Mouse (Mus musculus) embryonic facial prominence, embryonic 13.5 days (tissue): ENCODE measurements around the gene Sos1. TPM values are rescaled to one million over a fixed set of nuclear protein-coding genes. Genes with fewer than 3 reads are reported as not detected.
"Not testable (repeated sequence)": the region's sequence is repeated elsewhere in the genome, so short reads cannot be mapped to it uniquely, and the experiment has no call there.

Experiments
- ATAC-seq: fragments of 200-750 bp; cut with Nextera tagmentation; 2 replicates; pipeline ENCODE4 v1.8.0; 2017; ENCODE audit warnings: low read depth; ENCODE audit not compliant: insufficient number of reproducible peaks, insufficient read depth, low FRiP score, low TSS enrichment
- H3K27ac ChIP-seq: fragments of 300-500 bp; sonication (generic); 2 replicates; pipeline ENCODE4 v1.5.1; 2015; ENCODE audit warnings: moderate library complexity, mild to moderate bottlenecking, inconsistent platforms
- H3K27me3 ChIP-seq: fragments of 300-500 bp; sonication (generic); 2 replicates; pipeline ENCODE4 v1.6.1; 2015; ENCODE audit warnings: mild to moderate bottlenecking, inconsistent platforms
- H3K36me3 ChIP-seq: fragments of 300-500 bp; sonication (generic); 2 replicates; pipeline ENCODE4 v1.6.1; 2015; ENCODE audit warnings: mild to moderate bottlenecking, inconsistent platforms
- H3K4me1 ChIP-seq: fragments of 300-500 bp; sonication (generic); 2 replicates; pipeline ENCODE4 v1.6.1; 2015; ENCODE audit warnings: inconsistent platforms
- H3K4me2 ChIP-seq: fragments of 300-500 bp; sonication (generic); 2 replicates; pipeline ENCODE4 v1.6.1; 2015; ENCODE audit warnings: moderate library complexity, mild to moderate bottlenecking, inconsistent platforms
- H3K4me3 ChIP-seq: fragments of 300-500 bp; sonication (generic); 2 replicates; pipeline ENCODE4 v1.5.1; 2015; ENCODE audit warnings: mild to moderate bottlenecking, inconsistent platforms
- H3K9ac ChIP-seq: fragments of 300-500 bp; sonication (generic); 2 replicates; pipeline ENCODE4 v1.6.1; 2015; ENCODE audit warnings: mild to moderate bottlenecking, inconsistent platforms
- H3K9me3 ChIP-seq: fragments of 300-500 bp; sonication (generic); 2 replicates; pipeline ENCODE4 v1.6.1; 2016; ENCODE audit warnings: inconsistent platforms
- WGBS: fragments of 180-500 bp; shearing (Covaris S2); methylation state at CpG from one replicate; pipeline ENCODE4 v1.1.7; 2015; ENCODE audit warnings: mixed read lengths; 5-methylcytosine and 5-hydroxymethylcytosine counted together
- polyA plus RNA-seq: library from polyadenylated mRNA; unstranded; fragments of >200 nt; fragmentation: Nextera tagmentation; extraction: Ambion mirVana; gene quantifications from 2 replicates; pipeline ENCODE4 v1.2.1, GENCODE M21; 2015

Gene Sos1
- polyA plus RNA-seq, 1 experiment from 2014 or later, result 5.5 TPM

GRCm38 (mm10) chr17:80418572-80419210 lies 61.6 kb downstream of the Sos1 start:
- H3K9ac ChIP-seq, result no peak overlapping the region
- no peak for ATAC-seq
- H3K36me3 ChIP-seq, result peaks cover 63% of the 10 kb centered on the region
- H3K27ac ChIP-seq, result no peak overlapping the region
- H3K4me1 ChIP-seq, result no peaks in the 10 kb centered on the region
- no peak overlapping the region for H3K4me3 ChIP-seq
- H3K4me2 ChIP-seq, result no peak overlapping the region
- no peaks in the 10 kb centered on the region for H3K9me3 ChIP-seq
- WGBS, result 89% methylated on average over 10 of the region's 10 CpGs
- no peaks in the 10 kb centered on the region for H3K27me3 ChIP-seq

GRCm38 (mm10) chr17:80411182-80411581 lies 69.1 kb downstream of the Sos1 start:
- Histone ChIP-seq H3K4me3 (no peak overlapping the region), H3K9me3 (no peaks in the 10 kb centered on the region), H3K9ac (no peak overlapping the region), H3K27me3 (no peaks in the 10 kb centered on the region), H3K4me1 (no peaks in the 10 kb centered on the region), H3K36me3 (peaks cover 75% of the 10 kb centered on the region), H3K27ac (no peak overlapping the region), H3K4me2 (no peak overlapping the region)
- WGBS, result 75% methylated on average over 1 of the region's 1 CpGs
- no peak for ATAC-seq

GRCm38 (mm10) chr17:80398243-80398642 lies 82.0 kb downstream of the Sos1 start:
- no peak overlapping the region for H3K9ac ChIP-seq
- no peak overlapping the region for H3K4me2 ChIP-seq
- no peaks in the 10 kb centered on the region for H3K27me3 ChIP-seq
- no peak overlapping the region for H3K27ac ChIP-seq
- WGBS, result 94% methylated on average over 7 of the region's 7 CpGs
- H3K4me1 ChIP-seq, result no peaks in the 10 kb centered on the region
- H3K36me3 ChIP-seq, result peaks cover 23% of the 10 kb centered on the region
- no peak for ATAC-seq
- no peak overlapping the region for H3K4me3 ChIP-seq
- H3K9me3 ChIP-seq, result no peaks in the 10 kb centered on the region

GRCm38 (mm10) chr17:80391423-80392403 lies 88.5 kb downstream of the Sos1 start:
- H3K9me3 ChIP-seq, result no peaks in the 10 kb centered on the region
- peak overlapping the region; percentile 68 for H3K4me2 ChIP-seq
- 13% methylated on average over 17 of the region's 17 CpGs for WGBS

GRCm38 (mm10) chr17:80390024-80390423 lies 90.2 kb downstream of the Sos1 start:
- H3K9ac ChIP-seq, result no peak overlapping the region
- no peaks in the 10 kb centered on the region for H3K36me3 ChIP-seq
- ATAC-seq, result no peak
- no peaks in the 10 kb centered on the region for H3K27me3 ChIP-seq
- no peak overlapping the region for H3K4me2 ChIP-seq
- WGBS, result 69% methylated on average over 10 of the region's 10 CpGs
- H3K9me3 ChIP-seq, result no peaks in the 10 kb centered on the region
- no peak overlapping the region for H3K4me3 ChIP-seq
- no peak overlapping the region for H3K27ac ChIP-seq
- peaks cover 5% of the 10 kb centered on the region; the same call in 1 of the 2 replicates for H3K4me1 ChIP-seq

More at GRCm38 (mm10) chr17:80391423-80392403, 88.5 kb downstream of the Sos1 start:
- H3K4me3 ChIP-seq, result peak overlapping the region; percentile 49
- peak overlapping the region; percentile 65 for H3K9ac ChIP-seq
- ATAC-seq, result peak; percentile 80
- H3K27ac ChIP-seq, result no peak overlapping the region
- H3K36me3 ChIP-seq, result no peaks in the 10 kb centered on the region
- no peaks in the 10 kb centered on the region for H3K27me3 ChIP-seq
- peaks cover 5% of the 10 kb centered on the region; the same call in 1 of the 2 replicates for H3K4me1 ChIP-seq

GRCm38 (mm10) chr17:80385671-80386070 lies 94.6 kb downstream of the Sos1 start:
- ATAC-seq, result no peak
- Histone ChIP-seq H3K4me1 (no peaks in the 10 kb centered on the region), H3K36me3 (no peaks in the 10 kb centered on the region), H3K4me2 (no peak overlapping the region), H3K9me3 (no peaks in the 10 kb centered on the region), H3K9ac (no peak overlapping the region), H3K27ac (no peak overlapping the region), H3K4me3 (no peak overlapping the region), H3K27me3 (no peaks in the 10 kb centered on the region)
- 56% methylated on average over 1 of the region's 1 CpGs for WGBS

- not testable (repeated sequence) for H3K9ac ChIP-seq, H3K27ac ChIP-seq, H3K36me3 ChIP-seq, H3K9me3 ChIP-seq, ATAC-seq, H3K4me2 ChIP-seq, H3K27me3 ChIP-seq, H3K4me1 ChIP-seq, H3K4me3 ChIP-seq
Measured at GRCm38 (mm10) chr17:80378386-80378785, 101.9 kb downstream of the Sos1 start.

- H3K4me1 ChIP-seq, result peaks cover 12% of the 10 kb centered on the region
- H3K27me3 ChIP-seq, result peaks cover 8% of the 10 kb centered on the region; the same call in 1 of the 2 replicates
- H3K4me3 ChIP-seq, result peak overlapping the region; percentile 50
- peak overlapping the region; percentile 85 for H3K4me2 ChIP-seq
- WGBS, result 22% methylated on average over 29 of the region's 29 CpGs
- H3K36me3 ChIP-seq, result no peaks in the 10 kb centered on the region
- peak overlapping the region; percentile 86 for H3K9ac ChIP-seq
- H3K9me3 ChIP-seq, result no peaks in the 10 kb centered on the region
- peak; percentile 82 for ATAC-seq
- peak overlapping the region; percentile 62 for H3K27ac ChIP-seq
Measured at GRCm38 (mm10) chr17:80373726-80374096, 106.5 kb downstream of the Sos1 start.

GRCm38 (mm10) chr17:80372989-80373725 lies 107.1 kb downstream of the Sos1 start, which contains the start of gene Gm10190:
Gene Gm10190, minus strand, starts transcription at chr17:80373541.
- Histone ChIP-seq H3K9me3 (no peaks in the 10 kb centered on the region), H3K36me3 (no peaks in the 10 kb centered on the region), H3K27me3 (peaks cover 8% of the 10 kb centered on the region; the same call in 1 of the 2 replicates), H3K4me2 (peak within 1 kb of the TSS; percentile 85), H3K4me3 (peak within 1 kb of the TSS; percentile 50), H3K9ac (peak within 1 kb of the TSS; percentile 86), H3K27ac (peak within 1 kb of the TSS; percentile 62), H3K4me1 (peaks cover 12% of the 10 kb centered on the region)
- whole genome bisulfite sequencing, result 3% methylated on average over 97 of the region's 102 CpGs
- ATAC-seq, result peak; percentile 98

- no peaks in the 10 kb centered on the region for H3K36me3 ChIP-seq
- ATAC-seq, result no peak
- 85% methylated on average over 9 of the region's 9 CpGs for WGBS
Measured at GRCm38 (mm10) chr17:80368606-80369005, 111.6 kb downstream of the Sos1 start.

GRCm38 (mm10) chr17:80367276-80367675 lies 113.0 kb downstream of the Sos1 start:
- Histone ChIP-seq H3K9ac (no peak overlapping the region), H3K27ac (no peak overlapping the region), H3K4me1 (no peaks in the 10 kb centered on the region), H3K9me3 (no peaks in the 10 kb centered on the region), H3K27me3 (no peaks in the 10 kb centered on the region; the same call in 1 of the 2 replicates), H3K4me2 (no peak overlapping the region), H3K4me3 (no peak overlapping the region), H3K36me3 (no peaks in the 10 kb centered on the region)
- 83% methylated on average over 5 of the region's 5 CpGs for WGBS
- no peak for ATAC-seq

More at GRCm38 (mm10) chr17:80368606-80369005, 111.6 kb downstream of the Sos1 start:
- H3K27me3 ChIP-seq, result no peaks in the 10 kb centered on the region; the same call in 1 of the 2 replicates
- no peak overlapping the region for H3K4me3 ChIP-seq
- no peak overlapping the region for H3K9ac ChIP-seq
- no peaks in the 10 kb centered on the region for H3K9me3 ChIP-seq
- H3K4me2 ChIP-seq, result no peak overlapping the region
- no peak overlapping the region for H3K27ac ChIP-seq
- H3K4me1 ChIP-seq, result peaks cover 7% of the 10 kb centered on the region
